9 mouse cellular contexts compared by ENCODE assay signal in genomic region chr8:105225272-105225593, GRCm38 (mm10). TPM values are rescaled to one million over a fixed set of nuclear protein-coding genes. Genes with fewer than 3 reads are reported as not detected.
DNase-seq lines count a peak whose midpoint lies in the region; ATAC-seq and TF ChIP-seq lines count a peak whose summit lies in the region.
"Had no signal": no experiment of that assay in that cellular context is flagged by ENCODE, and none has a peak within 500 bp of the region (broad histone marks: within the 10 kb centered on the region; RNA-seq: fewer than 3 reads in every experiment).

No protein-coding gene starts in this region.

- TF ChIP-seq POLR2A in heart, adult 2 months (IDR thresholded peaks at IDR 0.05; ENCODE audit: insufficient read depth, low read depth, low read length): no peak

- no peaks in the 10 kb centered on the region for H3K9me3 ChIP-seq in forebrain, embryonic 15.5 days
- no peaks in the 10 kb centered on the region for H3K9me3 ChIP-seq in liver, embryonic 15.5 days (replicated peaks)

- no peak for TF ChIP-seq CTCF in heart, adult 2 months (IDR thresholded peaks at IDR 0.05)

- peaks cover 4% of the 10 kb centered on the region; the same call in 1 of the 2 replicates for H3K36me3 ChIP-seq in heart, adult 2 months (ENCODE audit: control insufficient read depth, insufficient read depth, low read length)
- no peaks in the 10 kb centered on the region for H3K36me3 ChIP-seq in forebrain, embryonic 15.5 days
- H3K36me3 ChIP-seq in liver, embryonic 15.5 days (replicated peaks): 0 out of 2 replicates have a peak, but pooled peaks cover 5% of the 10 kb centered on the region

- peak overlapping the region; percentile 82 for H3K4me3 ChIP-seq in heart, adult 2 months
- peak overlapping the region; percentile 98 for H3K4me3 ChIP-seq in forebrain, embryonic 15.5 days
- peak overlapping the region; percentile 86 for H3K4me3 ChIP-seq in liver, embryonic 15.5 days (replicated peaks)

- H3K9ac ChIP-seq in heart, adult 2 months (ENCODE audit: low read depth, low read length): peak overlapping the region; percentile 97
- H3K9ac ChIP-seq in forebrain, embryonic 15.5 days (replicated peaks): peak overlapping the region; percentile 94
- H3K9ac ChIP-seq in liver, embryonic 15.5 days: peak overlapping the region; percentile 91

- ATAC-seq in CD4-positive, CD25-positive, alpha-beta regulatory T cell, adult 4 months: peak; percentile 54
- no peak for ATAC-seq in forebrain, embryonic 15.5 days (replicated peaks)
- no peak; the same call in 1 of the 2 replicates for ATAC-seq in liver, embryonic 15.5 days (ENCODE audit: insufficient read depth)

- H3K79me2 ChIP-seq in heart, adult 2 months (replicated peaks; ENCODE audit: control insufficient read depth, insufficient read depth, low read length): 0 out of 2 replicates have a peak, but pooled peaks cover 1% of the 10 kb centered on the region

- peak overlapping the region; percentile 78 for H3K4me2 ChIP-seq in forebrain, embryonic 15.5 days (replicated peaks)
- peak overlapping the region; percentile 84 for H3K4me2 ChIP-seq in liver, embryonic 15.5 days

- peaks cover 2% of the 10 kb centered on the region for H3K4me1 ChIP-seq in heart, adult 2 months (ENCODE audit: control insufficient read depth, insufficient read depth, low read length)
- H3K4me1 ChIP-seq in forebrain, embryonic 15.5 days: peaks cover 23% of the 10 kb centered on the region
- H3K4me1 ChIP-seq in liver, embryonic 15.5 days (replicated peaks): peaks cover 35% of the 10 kb centered on the region

- under 1% methylated on average over 27 of the region's 27 CpGs for WGBS in heart, adult 2 months
- under 1% methylated on average over 27 of the region's 27 CpGs for WGBS in forebrain, embryonic 15.5 days
- WGBS in liver, embryonic 15.5 days (ENCODE audit: insufficient replicate concordance): under 1% methylated on average over 27 of the region's 27 CpGs

- H3K27ac ChIP-seq in heart, adult 2 months: peak overlapping the region; percentile 87
- H3K27ac ChIP-seq in forebrain, embryonic 15.5 days (replicated peaks): peak overlapping the region; percentile 75
- H3K27ac ChIP-seq in liver, embryonic 15.5 days (replicated peaks): peak overlapping the region; percentile 90

- H3K27me3 ChIP-seq in heart, adult 2 months (ENCODE audit: control insufficient read depth, insufficient read depth, low read length): no peaks in the 10 kb centered on the region
- H3K27me3 ChIP-seq in forebrain, embryonic 15.5 days: no peaks in the 10 kb centered on the region
- no peaks in the 10 kb centered on the region for H3K27me3 ChIP-seq in liver, embryonic 15.5 days

- DNase-seq in heart, adult 2 months: no peak
- no peak for DNase-seq in heart, postnatal 14 days
- no peak for DNase-seq in layer of hippocampus, adult 11-12 months (ENCODE audit: low spot score)
- DNase-seq in left cerebral cortex, adult 18-20 months (ENCODE audit: low spot score in 2 of 2): no peak
- DNase-seq in gastrocnemius, postnatal 36 days: no peak

- intact Hi-C loops in heart, adult 2 months (cut with DNase I): loop anchor here (2.0 kb wide), 3 partner anchors 30 to 64 kb away; partner anchors contain the start of genes 4931428F04Rik, B3gnt9 and Cbfb
- intact Hi-C loops in heart, postnatal 14 days (cut with DNase I): loop anchor here (10.0 kb wide), 1 partner anchor 630 kb away; the partner anchor contains the start of gene Pdp2
- intact Hi-C loops in gastrocnemius, postnatal 36 days (cut with DNase I): no loop called here

- no peak for TF ChIP-seq EP300 in heart, adult 2 months (IDR thresholded peaks at IDR 0.05; ENCODE audit: insufficient read depth, low read depth, low read length)

RNA-seq across cellular contexts. Expression of gene D230025D16Rik, which starts 0.3 kb away (rescaled TPM):
- 10 to 100 TPM; 19.2 to 20.3 TPM for total RNA-seq in heart, adult 2 months (2021)
- polyA plus RNA-seq in heart, adult 2 months (2012; rRNA removed): 16.5 and 23.7 TPM in 2 replicates
- total RNA-seq in heart, postnatal 14 days (2021): 10 to 100 TPM; 16.7 to 22.0 TPM
- polyA plus RNA-seq in CD4-positive, CD25-positive, alpha-beta regulatory T cell, adult 4 months (2017; shearing (Covaris generic)): 10 to 100 TPM; 13.9 to 14.2 TPM
- 32.5 and 33.1 TPM in 2 replicates for polyA plus RNA-seq in forebrain, embryonic 15.5 days (2015; fragmentation: Nextera tagmentation; extraction: Ambion mirVana)
- 16.9 and 20.3 TPM in 2 replicates for polyA plus RNA-seq in liver, embryonic 15.5 days (2015; fragmentation: Nextera tagmentation; extraction: Ambion mirVana)
- 10 to 100 TPM; 37.0 to 40.0 TPM for total RNA-seq in left cerebral cortex, adult 18-20 months (2021)
- total RNA-seq in gastrocnemius, postnatal 36 days (2021): 10 to 100 TPM; 19.6 to 22.1 TPM

RNA-seq across cellular contexts. Expression of gene B3gnt9, which starts 29.7 kb away (rescaled TPM):
- 1 to 10 TPM; 3.5 to 5.2 TPM for total RNA-seq in heart, adult 2 months (2021)
- polyA plus RNA-seq in heart, adult 2 months (2012; rRNA removed): 7.1 and 8.5 TPM in 2 replicates
- total RNA-seq in heart, postnatal 14 days (2021): 1 to 10 TPM; 5.1 to 5.6 TPM
- polyA plus RNA-seq in CD4-positive, CD25-positive, alpha-beta regulatory T cell, adult 4 months (2017; shearing (Covaris generic)): under 1 TPM; 0.33 to 0.47 TPM
- polyA plus RNA-seq in forebrain, embryonic 15.5 days (2015; fragmentation: Nextera tagmentation; extraction: Ambion mirVana): 2.9 and 3.0 TPM in 2 replicates
- 2.3 and 2.4 TPM in 2 replicates for polyA plus RNA-seq in liver, embryonic 15.5 days (2015; fragmentation: Nextera tagmentation; extraction: Ambion mirVana)
- 1 to 10 TPM; 3.0 to 3.5 TPM for total RNA-seq in left cerebral cortex, adult 18-20 months (2021)
- 1 to 10 TPM; 2.0 to 2.2 TPM for total RNA-seq in gastrocnemius, postnatal 36 days (2021)

RNA-seq across cellular contexts. Expression of gene Tradd, which starts 39.2 kb away (rescaled TPM):
- 1 to 10 TPM; 3.9 to 4.9 TPM for total RNA-seq in heart, adult 2 months (2021)
- polyA plus RNA-seq in heart, adult 2 months (2012; rRNA removed): 4.3 and 4.6 TPM in 2 replicates
- total RNA-seq in heart, postnatal 14 days (2021): 1 to 10 TPM; 6.3 to 7.2 TPM
- polyA plus RNA-seq in CD4-positive, CD25-positive, alpha-beta regulatory T cell, adult 4 months (2017; shearing (Covaris generic)): 10 to 100 TPM; 58.1 to 76.0 TPM
- polyA plus RNA-seq in forebrain, embryonic 15.5 days (2015; fragmentation: Nextera tagmentation; extraction: Ambion mirVana): 21.1 and 23.7 TPM in 2 replicates
- polyA plus RNA-seq in liver, embryonic 15.5 days (2015; fragmentation: Nextera tagmentation; extraction: Ambion mirVana): 14.9 and 15.5 TPM in 2 replicates
- 1 to 10 TPM; 7.6 to 8.9 TPM for total RNA-seq in left cerebral cortex, adult 18-20 months (2021)
- 1 to 10 TPM; 2.8 to 3.7 TPM for total RNA-seq in gastrocnemius, postnatal 36 days (2021)

RNA-seq across cellular contexts. Expression of gene Fbxl8, which starts 39.2 kb away (rescaled TPM):
- 1 to 10 TPM; 1.8 to 2.5 TPM for total RNA-seq in heart, adult 2 months (2021)
- polyA plus RNA-seq in heart, adult 2 months (2012; rRNA removed): 3.6 and 4.1 TPM in 2 replicates
- 1 to 10 TPM; 2.4 to 3.1 TPM for total RNA-seq in heart, postnatal 14 days (2021)
- 10 to 100 TPM; 16.5 to 27.6 TPM for polyA plus RNA-seq in CD4-positive, CD25-positive, alpha-beta regulatory T cell, adult 4 months (2017; shearing (Covaris generic))
- 0.72 and 0.85 TPM in 2 replicates for polyA plus RNA-seq in forebrain, embryonic 15.5 days (2015; fragmentation: Nextera tagmentation; extraction: Ambion mirVana)
- 1.2 and 1.3 TPM in 2 replicates for polyA plus RNA-seq in liver, embryonic 15.5 days (2015; fragmentation: Nextera tagmentation; extraction: Ambion mirVana)
- total RNA-seq in left cerebral cortex, adult 18-20 months (2021): 1 to 10 TPM; 1.1 to 1.6 TPM
- 1 to 10 TPM in 1 of 2 experiments, under 1 TPM in 1; 0.87 to 1.3 TPM for total RNA-seq in gastrocnemius, postnatal 36 days (2021)

RNA-seq across cellular contexts. Expression of gene Hsf4, which starts 44.4 kb away (rescaled TPM):
- 1 to 10 TPM; 2.7 to 3.9 TPM for total RNA-seq in heart, adult 2 months (2021)
- 4.3 and 5.4 TPM in 2 replicates for polyA plus RNA-seq in heart, adult 2 months (2012; rRNA removed)
- total RNA-seq in heart, postnatal 14 days (2021): under 1 TPM; 0.73 to 0.96 TPM
- polyA plus RNA-seq in CD4-positive, CD25-positive, alpha-beta regulatory T cell, adult 4 months (2017; shearing (Covaris generic)): under 1 TPM; 0.26 to 0.39 TPM
- polyA plus RNA-seq in forebrain, embryonic 15.5 days (2015; fragmentation: Nextera tagmentation; extraction: Ambion mirVana): 0.15 and 0.34 TPM in 2 replicates
- polyA plus RNA-seq in liver, embryonic 15.5 days (2015; fragmentation: Nextera tagmentation; extraction: Ambion mirVana): not detected in 2 replicates
- 10 to 100 TPM; 25.6 to 26.5 TPM for total RNA-seq in left cerebral cortex, adult 18-20 months (2021)
- 1 to 10 TPM; 4.6 to 5.6 TPM for total RNA-seq in gastrocnemius, postnatal 36 days (2021)
- total RNA-seq: common myeloid progenitor, adult 5-6 weeks had no signal
